Mouse (Mus musculus): ENCODE results near the gene Gprin1. TPM values are rescaled to one million over a fixed set of nuclear protein-coding genes. Genes with fewer than 3 reads are reported as not detected.

Gene Gprin1
- polyA plus RNA-seq, 1 experiment from 2014 or later = 0.27 TPM

DNA sequence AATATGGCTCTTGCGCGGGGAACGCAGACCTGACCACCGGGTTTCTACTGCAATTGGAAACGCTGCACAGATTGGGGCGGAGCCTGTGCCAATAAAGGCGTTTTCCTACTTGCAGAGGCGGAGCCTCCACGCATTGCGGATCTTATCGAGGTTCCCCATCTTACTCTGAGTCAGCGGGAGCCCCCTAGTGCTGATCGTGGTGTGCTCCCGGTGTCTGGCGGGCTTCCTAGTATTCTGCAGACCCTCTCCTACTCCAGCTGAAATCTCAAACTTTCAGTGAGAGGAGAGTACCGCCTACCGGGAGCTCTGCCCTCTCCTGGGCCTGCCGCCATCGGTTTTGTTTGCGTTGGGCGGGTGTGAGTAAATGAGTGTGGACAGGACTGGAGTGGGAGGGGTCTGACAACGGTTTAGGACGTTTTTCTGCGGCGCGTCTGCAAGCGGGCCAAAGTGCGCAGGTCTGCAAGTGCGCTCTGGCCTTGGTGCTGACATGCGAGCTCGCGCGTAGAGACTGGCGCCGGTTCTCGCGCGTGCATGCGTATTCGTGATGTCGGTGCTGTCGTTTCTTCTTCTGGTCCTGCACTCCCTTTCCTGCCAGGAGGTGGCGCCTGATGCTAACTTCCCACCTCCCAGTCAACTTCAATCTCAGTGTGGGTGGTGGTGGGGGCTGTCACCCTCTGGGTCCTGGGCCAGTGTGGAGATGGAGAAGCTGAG lies 8.5 kb upstream of the Gprin1 start:
- Histone ChIP-seq H3K36me3 (no peaks in the 10 kb centered on the region), H3K9ac (no peak overlapping the region), H3K4me3 (replicated peaks) (peak overlapping the region; percentile 41), H3K4me2 (peak overlapping the region; percentile 78), H3K9me3 (replicated peaks) (no peaks in the 10 kb centered on the region), H3K4me1 (peaks cover 23% of the 10 kb centered on the region), H3K27me3 (peaks cover 78% of the 10 kb centered on the region), H3K27ac (peak overlapping the region; percentile 34; the same call in 1 of the 2 replicates)
- under 1% methylated on average over 43 of the region's 43 CpGs for WGBS
- peak; percentile 87 for ATAC-seq (replicated peaks; ENCODE audit: low FRiP score)

DNA sequence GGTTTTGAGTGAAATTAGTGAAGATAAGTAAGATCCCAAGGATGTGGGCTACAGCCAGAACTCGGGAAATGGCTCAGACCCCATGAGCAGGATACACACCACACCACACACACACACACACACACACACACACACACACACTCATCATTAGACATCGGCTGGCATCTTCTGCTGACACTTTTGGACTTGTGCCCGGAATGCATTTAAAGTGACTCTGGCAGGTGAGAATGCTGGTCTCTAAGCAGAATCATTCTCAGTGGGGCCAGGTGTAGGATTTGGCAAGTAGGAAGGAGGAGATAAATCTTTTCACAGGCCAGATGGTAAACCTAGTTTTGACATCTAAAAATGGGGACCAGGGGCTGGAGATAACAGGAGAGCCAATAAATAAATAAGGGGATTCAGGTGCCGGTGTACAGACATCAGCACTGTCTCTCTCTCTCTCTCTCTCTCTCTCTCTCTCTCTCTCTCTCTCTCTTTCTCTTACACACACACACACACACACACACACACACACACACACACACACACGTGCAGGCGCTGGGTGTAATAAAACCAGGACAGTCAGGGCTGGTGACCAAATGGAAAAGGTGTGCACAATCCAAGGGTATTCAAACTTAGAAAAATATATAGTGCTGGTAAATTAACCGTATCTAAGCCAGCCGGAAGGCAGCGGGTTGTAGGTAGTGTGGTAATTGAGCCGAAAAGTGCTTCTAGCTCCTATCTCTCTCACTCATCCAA lies 7.6 kb upstream of the Gprin1 start:
- ATAC-seq (replicated peaks; ENCODE audit: low FRiP score) = no peak
- Histone ChIP-seq H3K4me3 (replicated peaks) (peak overlapping the region; percentile 41), H3K27ac (no peak overlapping the region), H3K4me2 (peak overlapping the region; percentile 78), H3K9ac (no peak overlapping the region), H3K9me3 (replicated peaks) (no peaks in the 10 kb centered on the region), H3K27me3 (peaks cover 74% of the 10 kb centered on the region), H3K36me3 (no peaks in the 10 kb centered on the region), H3K4me1 (peaks cover 23% of the 10 kb centered on the region)
- 49% methylated on average over 10 of the region's 10 CpGs for WGBS

DNA sequence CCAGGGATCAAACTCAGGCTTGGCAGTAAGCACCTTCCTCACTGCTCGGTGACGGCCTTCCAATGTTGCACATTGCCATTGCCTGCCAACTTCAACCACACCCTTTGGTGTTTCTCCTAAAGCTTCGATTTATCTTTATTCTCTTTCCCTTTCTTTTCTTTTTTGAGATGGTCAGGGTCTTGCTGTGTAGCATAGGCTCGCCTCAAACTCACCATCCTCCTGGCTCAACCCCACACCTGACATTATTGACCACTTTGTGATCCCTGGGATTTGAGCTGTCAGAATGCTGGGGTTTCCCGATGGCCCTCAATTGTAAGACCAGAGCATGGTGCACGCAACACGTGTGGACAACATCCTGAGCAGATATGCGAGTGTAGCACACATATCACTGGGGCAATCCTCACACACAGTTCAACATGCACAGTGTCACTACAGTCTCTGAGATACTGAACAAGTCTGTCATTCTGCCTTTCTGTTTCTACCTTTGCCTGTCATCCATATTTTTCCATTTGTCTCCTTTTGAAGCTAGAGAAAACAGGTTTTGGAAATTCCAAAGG lies 6.6 kb upstream of the Gprin1 start:
- Histone ChIP-seq H3K4me2 (no peak overlapping the region), H3K36me3 (no peaks in the 10 kb centered on the region), H3K4me1 (peaks cover 23% of the 10 kb centered on the region), H3K27me3 (peaks cover 75% of the 10 kb centered on the region), H3K9me3 (replicated peaks) (no peaks in the 10 kb centered on the region), H3K27ac (no peak overlapping the region), H3K4me3 (replicated peaks) (no peak overlapping the region), H3K9ac (no peak overlapping the region)
- 88% methylated on average over 8 of the region's 8 CpGs for WGBS
- no peak for ATAC-seq (replicated peaks; ENCODE audit: low FRiP score)

DNA sequence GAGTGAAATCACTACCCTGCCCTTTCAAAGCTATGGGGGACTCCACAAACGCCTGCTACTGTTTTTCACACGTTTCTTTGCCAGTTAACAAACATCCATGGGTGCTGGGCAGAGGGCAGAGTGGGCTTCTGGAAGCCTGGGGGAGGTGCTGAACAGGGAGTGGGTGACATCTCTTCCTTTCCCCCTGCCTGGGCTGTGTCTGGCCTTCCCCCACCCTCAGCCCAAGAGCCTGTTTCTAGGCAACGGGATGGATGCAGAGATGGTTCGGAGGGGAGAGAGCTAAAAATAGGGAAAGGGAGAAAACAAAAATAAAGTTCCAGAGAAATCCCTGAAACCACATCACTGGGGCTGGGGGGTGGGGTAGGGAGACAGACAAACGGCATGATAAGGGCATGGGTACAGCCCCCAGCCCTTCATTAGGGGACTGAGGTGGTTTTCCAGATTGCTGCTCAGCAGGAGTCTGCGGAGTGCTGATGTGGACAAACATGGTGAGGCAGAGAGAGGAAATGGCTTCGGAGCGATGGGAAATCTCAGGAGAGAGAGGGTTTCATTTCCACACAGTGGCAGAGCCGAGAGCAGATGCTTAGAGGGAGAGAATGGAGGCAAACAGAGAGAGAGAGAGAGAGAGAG lies 5.6 kb upstream of the Gprin1 start:
- H3K4me1 ChIP-seq = peaks cover 23% of the 10 kb centered on the region
- no peaks in the 10 kb centered on the region for H3K9me3 ChIP-seq (replicated peaks)
- H3K36me3 ChIP-seq = no peaks in the 10 kb centered on the region
- H3K4me3 ChIP-seq (replicated peaks) = no peak overlapping the region
- WGBS = 26% methylated on average over 9 of the region's 9 CpGs
- ATAC-seq (replicated peaks; ENCODE audit: low FRiP score) = no peak
- no peak overlapping the region for H3K27ac ChIP-seq
- no peak overlapping the region for H3K4me2 ChIP-seq
- no peak overlapping the region for H3K9ac ChIP-seq
- H3K27me3 ChIP-seq = peaks cover 70% of the 10 kb centered on the region

DNA sequence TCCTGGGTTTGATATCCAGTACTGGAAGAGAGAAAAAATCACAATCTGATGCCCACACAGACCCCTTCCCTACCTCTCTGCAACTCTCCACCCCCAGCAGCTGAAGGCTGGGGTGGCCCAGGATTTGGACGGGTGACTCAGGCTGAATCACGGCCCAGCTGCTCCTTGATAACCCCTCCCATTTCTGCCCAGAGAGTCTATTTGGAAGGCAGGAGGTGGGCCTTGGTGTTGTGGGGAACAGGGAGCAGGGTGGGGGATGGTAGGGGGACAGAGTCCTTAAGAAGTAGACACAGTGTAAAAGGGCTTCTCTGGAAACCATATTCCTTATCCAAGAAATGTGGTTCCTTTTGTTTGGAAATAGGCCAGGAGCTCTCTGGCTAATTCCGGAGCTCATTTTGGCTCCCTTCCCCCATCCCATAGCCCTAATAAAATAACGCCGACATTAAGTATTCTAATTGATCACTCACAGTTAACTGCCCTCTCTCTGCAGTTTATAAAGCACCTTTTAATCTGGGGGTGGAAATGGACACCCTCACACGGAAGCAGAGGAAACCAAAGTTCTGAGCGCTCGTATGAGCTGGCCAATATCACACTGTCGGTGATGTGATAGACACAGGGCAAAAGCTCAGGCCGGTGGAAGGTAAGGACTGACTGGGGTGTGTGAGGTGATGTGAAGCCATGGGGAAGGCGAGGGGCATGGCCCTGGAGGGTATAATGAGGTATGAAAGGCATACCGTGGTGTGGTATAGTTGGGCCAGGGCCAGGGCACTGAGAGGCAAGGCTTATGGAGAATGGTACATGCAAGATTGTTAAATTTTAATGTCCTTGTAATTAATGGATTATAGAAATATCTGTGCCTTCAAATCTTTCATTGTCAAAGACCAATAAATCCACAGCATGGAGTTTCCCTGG lies 4.8 kb upstream of the Gprin1 start:
- WGBS = 41% methylated on average over 12 of the region's 12 CpGs
- Histone ChIP-seq H3K4me3 (replicated peaks) (no peak overlapping the region), H3K36me3 (no peaks in the 10 kb centered on the region), H3K9me3 (replicated peaks) (no peaks in the 10 kb centered on the region), H3K9ac (no peak overlapping the region), H3K27ac (no peak overlapping the region), H3K4me1 (peaks cover 27% of the 10 kb centered on the region), H3K27me3 (peaks cover 69% of the 10 kb centered on the region), H3K4me2 (no peak overlapping the region)
- no peak for ATAC-seq (replicated peaks; ENCODE audit: low FRiP score)

DNA sequence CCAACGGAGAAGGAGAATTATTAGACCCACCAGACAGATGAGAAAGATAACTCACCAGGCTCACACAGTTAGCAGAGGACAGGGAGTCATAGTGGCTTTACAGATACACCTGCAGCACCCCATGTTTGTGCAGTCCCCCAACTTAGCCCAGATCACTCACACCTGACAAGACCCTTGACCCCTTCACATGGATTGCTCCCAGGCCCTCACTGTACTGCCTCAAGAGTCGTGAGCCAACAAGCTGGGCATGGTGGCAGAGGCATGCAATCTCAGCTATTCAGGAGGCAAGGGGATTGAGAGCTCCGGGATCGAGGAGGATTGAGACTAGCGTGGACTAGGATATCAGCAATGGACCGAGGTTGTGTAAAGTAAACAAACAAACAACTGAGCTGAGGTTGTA lies 4.1 kb upstream of the Gprin1 start:
- WGBS = 66% methylated on average over 6 of the region's 6 CpGs
- H3K4me3 ChIP-seq (replicated peaks) = no peak overlapping the region
- H3K9ac ChIP-seq = no peak overlapping the region
- no peak overlapping the region for H3K27ac ChIP-seq
- no peak for ATAC-seq (replicated peaks; ENCODE audit: low FRiP score)
- H3K4me2 ChIP-seq = no peak overlapping the region
- H3K9me3 ChIP-seq (replicated peaks) = no peaks in the 10 kb centered on the region
- peaks cover 68% of the 10 kb centered on the region for H3K27me3 ChIP-seq
- no peaks in the 10 kb centered on the region for H3K36me3 ChIP-seq
- H3K4me1 ChIP-seq = peaks cover 27% of the 10 kb centered on the region

DNA sequence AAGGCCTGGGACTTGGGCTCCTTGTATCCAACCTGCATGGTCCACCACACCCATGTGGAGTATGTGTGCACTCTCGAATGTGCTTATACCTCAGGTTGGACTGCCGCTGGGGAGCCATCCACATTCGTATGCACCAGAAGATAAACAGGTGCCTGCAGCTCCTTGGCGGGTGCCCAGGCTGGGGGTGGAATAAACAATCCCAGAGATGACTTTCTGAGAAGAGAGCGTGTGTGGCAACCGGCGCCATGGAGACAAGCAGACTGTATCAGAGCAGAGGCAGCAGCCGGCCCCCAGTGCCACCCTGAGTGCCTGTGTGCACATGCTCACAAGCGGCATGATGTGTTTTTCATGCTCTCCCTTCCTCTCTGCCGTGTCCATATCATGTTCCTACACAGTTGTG lies 3.0 kb upstream of the Gprin1 start:
- Histone ChIP-seq H3K9ac (no peak overlapping the region), H3K4me3 (replicated peaks) (no peak overlapping the region), H3K36me3 (no peaks in the 10 kb centered on the region), H3K9me3 (replicated peaks) (no peaks in the 10 kb centered on the region), H3K27me3 (peaks cover 75% of the 10 kb centered on the region), H3K27ac (no peak overlapping the region), H3K4me1 (peaks cover 16% of the 10 kb centered on the region), H3K4me2 (no peak overlapping the region)
- WGBS = 72% methylated on average over 10 of the region's 10 CpGs
- no peak for ATAC-seq (replicated peaks; ENCODE audit: low FRiP score)

DNA sequence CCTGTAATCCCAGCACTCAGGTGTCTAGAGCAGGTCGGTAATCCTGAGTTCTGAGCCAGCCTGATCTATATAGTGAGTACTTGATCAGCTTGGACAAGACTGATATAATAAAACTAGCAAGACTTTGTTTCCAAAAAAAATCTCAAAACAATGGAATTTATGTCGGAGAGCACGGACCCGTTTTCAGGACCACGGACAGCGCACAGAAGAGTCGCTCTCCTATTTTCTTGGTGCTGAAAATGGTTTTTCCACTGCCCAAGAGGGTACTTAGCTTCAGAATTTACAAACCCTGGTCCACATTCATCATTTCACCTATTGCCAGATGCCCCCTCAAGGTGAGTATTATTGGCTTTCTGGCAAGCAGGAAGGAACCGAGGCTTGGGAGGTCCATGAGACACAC lies 1.0 kb upstream of the Gprin1 start:
- no peak overlapping the region for H3K9ac ChIP-seq
- no peaks in the 10 kb centered on the region for H3K36me3 ChIP-seq
- H3K27ac ChIP-seq = no peak overlapping the region
- WGBS = 5% methylated on average over 8 of the region's 8 CpGs
- H3K4me2 ChIP-seq = no peak overlapping the region
- peaks cover 14% of the 10 kb centered on the region for H3K4me1 ChIP-seq
- no peak overlapping the region for H3K4me3 ChIP-seq (replicated peaks)
- no peaks in the 10 kb centered on the region for H3K9me3 ChIP-seq (replicated peaks)
- peaks cover 77% of the 10 kb centered on the region for H3K27me3 ChIP-seq
- ATAC-seq (replicated peaks; ENCODE audit: low FRiP score) = no peak

DNA sequence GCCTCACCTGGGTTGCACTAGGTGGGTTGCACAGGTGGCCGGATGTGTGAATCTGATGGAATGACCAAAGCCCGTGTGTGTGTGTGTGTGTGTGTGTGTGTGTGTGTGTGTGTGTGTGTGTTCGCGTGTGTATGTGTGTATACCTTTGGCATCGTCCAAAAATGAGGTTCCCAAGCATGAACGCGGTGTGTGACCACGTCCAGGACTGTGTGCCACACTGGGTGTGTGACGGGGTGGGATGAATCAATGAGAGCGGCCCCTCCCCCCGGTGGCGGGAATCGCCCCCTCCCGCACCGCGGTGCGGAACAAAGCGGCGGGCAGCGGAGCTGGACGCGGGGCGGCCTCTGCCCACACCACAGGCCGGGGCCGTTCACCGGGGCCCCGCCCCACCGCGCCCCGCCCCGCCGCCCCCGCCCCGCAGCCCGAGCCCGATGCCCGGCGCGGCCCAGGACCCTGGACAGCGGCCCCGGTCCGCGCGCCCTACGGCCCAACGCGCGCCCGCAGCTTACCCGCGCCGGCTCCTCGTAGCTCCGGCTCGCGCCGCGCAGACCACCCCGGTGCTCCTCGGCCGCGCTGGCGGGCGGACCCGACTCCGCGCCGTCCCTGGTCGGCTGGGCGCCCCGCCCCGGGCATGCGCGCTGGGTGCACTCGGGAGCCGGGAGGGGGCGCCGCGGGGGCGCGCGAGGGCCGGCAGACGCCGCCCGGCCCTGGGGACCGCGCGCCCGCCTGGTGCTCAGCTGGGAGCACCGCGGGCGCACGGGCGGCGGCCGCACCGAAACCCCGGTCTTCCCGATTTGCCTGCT lies 412 bp downstream of the Gprin1 start:
- H3K27me3 ChIP-seq = peaks cover 68% of the 10 kb centered on the region
- WGBS = 2% methylated on average over 51 of the region's 100 CpGs
- peak; percentile 83 for ATAC-seq (replicated peaks; ENCODE audit: low FRiP score)
- no peaks in the 10 kb centered on the region for H3K36me3 ChIP-seq
- H3K9me3 ChIP-seq (replicated peaks) = no peaks in the 10 kb centered on the region
- H3K9ac ChIP-seq = no peak overlapping the region
- peaks cover 14% of the 10 kb centered on the region for H3K4me1 ChIP-seq
- H3K27ac ChIP-seq = no peak overlapping the region
- H3K4me3 ChIP-seq (replicated peaks) = peak overlapping the region; percentile 62
- H3K4me2 ChIP-seq = peak overlapping the region; percentile 94

DNA sequence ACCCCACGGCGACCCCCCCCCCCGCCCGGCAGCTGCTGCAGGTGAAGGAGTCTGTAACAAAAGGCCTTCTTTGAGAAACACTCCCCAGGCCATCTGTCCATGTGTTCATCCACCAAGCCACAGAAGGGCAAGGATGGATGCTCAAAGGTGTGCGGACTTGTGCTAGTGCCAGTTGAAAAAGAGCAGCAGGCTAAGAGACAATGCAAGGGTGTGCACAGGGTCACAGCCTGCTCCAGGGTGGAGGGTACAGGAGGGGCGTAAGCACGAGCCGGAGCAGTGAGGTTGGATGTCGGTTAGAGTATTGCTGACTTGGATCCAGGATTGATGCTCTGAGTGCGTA lies 983 bp downstream of the Gprin1 start:
- H3K27me3 ChIP-seq = peaks cover 62% of the 10 kb centered on the region
- H3K4me2 ChIP-seq = peak overlapping the region; percentile 94
- no peak overlapping the region for H3K9ac ChIP-seq
- ATAC-seq (replicated peaks; ENCODE audit: low FRiP score) = no peak
- H3K36me3 ChIP-seq = no peaks in the 10 kb centered on the region
- H3K9me3 ChIP-seq (replicated peaks) = no peaks in the 10 kb centered on the region
- H3K4me1 ChIP-seq = peaks cover 14% of the 10 kb centered on the region
- peak overlapping the region; percentile 62 for H3K4me3 ChIP-seq (replicated peaks)
- no peak overlapping the region for H3K27ac ChIP-seq
- 52% methylated on average over 10 of the region's 10 CpGs for WGBS

DNA sequence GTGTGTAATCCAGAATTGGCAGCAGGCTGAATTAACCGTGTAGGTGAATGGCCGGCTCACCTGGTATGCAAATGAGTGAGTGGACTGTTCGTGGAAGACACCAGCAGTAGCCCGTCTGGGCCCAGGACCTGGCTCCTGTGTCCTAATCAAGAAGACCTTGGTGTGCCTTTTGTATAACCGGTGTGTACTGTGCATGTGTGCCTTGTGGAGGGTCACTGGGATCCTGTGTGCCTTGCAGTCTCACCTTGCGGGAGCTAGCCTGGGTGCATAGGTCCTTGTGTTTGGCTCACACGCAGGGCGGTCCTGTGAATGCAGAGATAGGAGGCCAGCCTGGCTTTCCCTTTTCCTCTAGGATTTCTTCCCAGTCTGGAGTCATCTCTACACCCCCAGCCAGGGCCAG lies 1.5 kb downstream of the Gprin1 start:
- no peak overlapping the region for H3K4me3 ChIP-seq (replicated peaks)
- peaks cover 14% of the 10 kb centered on the region for H3K4me1 ChIP-seq
- no peak overlapping the region for H3K9ac ChIP-seq
- 89% methylated on average over 8 of the region's 8 CpGs for WGBS
- no peaks in the 10 kb centered on the region for H3K36me3 ChIP-seq
- ATAC-seq (replicated peaks; ENCODE audit: low FRiP score) = no peak
- H3K9me3 ChIP-seq (replicated peaks) = no peaks in the 10 kb centered on the region
- H3K4me2 ChIP-seq = no peak overlapping the region
- H3K27me3 ChIP-seq = peaks cover 57% of the 10 kb centered on the region
- H3K27ac ChIP-seq = no peak overlapping the region
